In genomic region chrX:52616152-52616551, GRCm38 (mm10) we compare ENCODE assay signal across 23 mouse cellular contexts. TPM values are rescaled to one million over a fixed set of nuclear protein-coding genes. Genes with fewer than 3 reads are reported as not detected.
A peak's percentile ranks its signal among the peaks of the same experiment; 100 is the strongest.
DNase-seq lines count a peak whose midpoint lies in the region; ATAC-seq lines count a peak whose summit lies in the region.
"Had no signal": no experiment of that assay in that cellular context is flagged by ENCODE, and none has a peak within 500 bp of the region (broad histone marks: within the 10 kb centered on the region; RNA-seq: fewer than 3 reads in every experiment).

No protein-coding gene starts in this region.

- H3K4me3 ChIP-seq in kidney, embryonic 16.5 days (ENCODE audit: low read length): no peak overlapping the region
- H3K4me3 ChIP-seq: embryonic facial prominence, embryonic 15.5 days; forebrain, embryonic 15.5 days; heart, embryonic 15.5 days; hindbrain, embryonic 10.5 days; intestine, embryonic 15.5 days had no signal

- peaks cover 6% of the 10 kb centered on the region; the same call in 1 of the 2 replicates for H3K27me3 ChIP-seq in kidney, embryonic 16.5 days (ENCODE audit: insufficient read depth, low read length)
- H3K27me3 ChIP-seq: heart, embryonic 15.5 days; intestine, embryonic 15.5 days had no signal

- no peak overlapping the region for H3K4me2 ChIP-seq in kidney, embryonic 16.5 days (replicated peaks; ENCODE audit: low read depth, low read length)
- H3K4me2 ChIP-seq: embryonic facial prominence, embryonic 15.5 days; forebrain, embryonic 15.5 days; heart, embryonic 11.5 days; heart, embryonic 15.5 days; hindbrain, embryonic 14.5 days; intestine, embryonic 15.5 days had no signal

- H3K9ac ChIP-seq in kidney, embryonic 16.5 days (replicated peaks; ENCODE audit: low read length): no peak overlapping the region
- H3K9ac ChIP-seq: embryonic facial prominence, embryonic 15.5 days; forebrain, embryonic 15.5 days; heart, embryonic 15.5 days; hindbrain, embryonic 14.5 days; intestine, embryonic 15.5 days had no signal

- ATAC-seq in kidney, embryonic 16.5 days (ENCODE audit: low FRiP score, low TSS enrichment): no peak
- ATAC-seq: CD4-positive, CD25-positive, alpha-beta regulatory T cell, adult 4 months; forebrain, embryonic 15.5 days; intestine, embryonic 15.5 days had no signal

- DNase-seq in embryo, embryonic 10 days (ENCODE audit: low spot score): peak; percentile 40
- no peak for DNase-seq in embryo, embryonic 10.5 days (ENCODE audit: low spot score)
- DNase-seq in kidney, adult 18-20 months: no peak
- DNase-seq in forelimb bud, embryonic 11.5 days (ENCODE audit: low read depth, low spot score): peak; percentile 76
- no peak for DNase-seq in right cerebral cortex, adult 2 months (ENCODE audit: low spot score in 2 of 2)
- no peak for DNase-seq in adrenal gland, adult (ENCODE audit: inconsistent age in 2 of 2, low spot score in 1 of 2)
- DNase-seq: adrenal gland, postnatal 25 days; B cell, adult 2 months; cerebellum, adult 18-20 months; cerebellum, adult 9-11 months; cerebellum, postnatal 36 days; gastrocnemius, postnatal 10 days; heart, adult 18-20 months had no signal

- WGBS in kidney, embryonic 16.5 days: 44% methylated on average over 5 of the region's 5 CpGs

- peak overlapping the region; percentile 10; the same call in 1 of the 2 replicates for H3K27ac ChIP-seq in kidney, embryonic 16.5 days (ENCODE audit: low read length)
- H3K27ac ChIP-seq: embryonic facial prominence, embryonic 15.5 days; forebrain, embryonic 15.5 days; heart, embryonic 15.5 days; hindbrain, embryonic 10.5 days; hindbrain, embryonic 14.5 days; intestine, embryonic 15.5 days had no signal

- H3K36me3 ChIP-seq in kidney, embryonic 16.5 days (ENCODE audit: insufficient read depth, low read length): no peaks in the 10 kb centered on the region
- H3K36me3 ChIP-seq: embryonic facial prominence, embryonic 15.5 days; forebrain, embryonic 15.5 days; G1E; heart, embryonic 15.5 days; hindbrain, embryonic 10.5 days; intestine, embryonic 15.5 days had no signal

- peaks cover 31% of the 10 kb centered on the region; the same call in 1 of the 2 replicates for H3K4me1 ChIP-seq in kidney, embryonic 16.5 days (ENCODE audit: insufficient read depth, low read length)
- H3K4me1 ChIP-seq: intestine, embryonic 15.5 days had no signal

- H3K9me3 ChIP-seq in kidney, embryonic 16.5 days (ENCODE audit: low read length): no peaks in the 10 kb centered on the region
- H3K9me3 ChIP-seq: embryonic facial prominence, embryonic 15.5 days; forebrain, embryonic 15.5 days; G1E; heart, embryonic 15.5 days; intestine, embryonic 15.5 days had no signal

RNA-seq across cellular contexts. Expression of gene Gpc3, which starts 2.4 kb away (rescaled TPM):
- polyA plus RNA-seq in kidney, embryonic 16.5 days (2015; fragmentation: Nextera tagmentation; extraction: Ambion mirVana): 969 and 985 TPM in 2 replicates
- polyA plus RNA-seq: CD4-positive, CD25-positive, alpha-beta regulatory T cell, adult 4 months; G1E had no signal

Comparison
In these comparisons a context has a peak if more than half of its experiments do, and no peak if none do; other contexts are left out.
1. DNase-seq: peak in embryo, embryonic 10 days (single experiment) and forelimb bud, embryonic 11.5 days (single experiment); none in embryo, embryonic 10.5 days (single experiment), kidney, adult 18-20 months (single experiment), right cerebral cortex, adult 2 months (0 of 2) and adrenal gland, adult (0 of 2).